Mouse (Mus musculus) CH12.LX (cell line): ENCODE results near the gene Pira2. TPM values are rescaled to one million over a fixed set of nuclear protein-coding genes. Genes with fewer than 3 reads are reported as not detected.
"Not testable (repeated sequence)": the region's sequence is repeated elsewhere in the genome, so short reads cannot be mapped to it uniquely, and the experiment has no call there.

Experiments used
- DNase-seq: peaks from one replicate; pipeline ENCODE4 v3.0.0-alpha.2; 2013; ENCODE audit errors: extremely low read depth
- H3K27ac ChIP-seq: 2 replicates; pipeline ENCODE4 v1.5.1; 2012; ENCODE audit warnings: low read depth, mild to moderate bottlenecking, control low read depth, moderate library complexity; ENCODE audit not compliant: insufficient read depth
- H3K27me3 ChIP-seq: replicated peaks from 2 replicates; pipeline ENCODE3; 2012; ENCODE audit warnings: inconsistent platforms
- H3K36me3 ChIP-seq, 2 experiments: replicated peaks in 1 of 2; 2 replicates each; pipeline versions ENCODE3 to v1.6.1; 2012; ENCODE audit warnings: inconsistent platforms in 1 of 2, low read length in 1 of 2, mild to moderate bottlenecking in 1 of 2, mixed read lengths in 1 of 2, moderate library complexity in 1 of 2; ENCODE audit not compliant: control insufficient read depth in 1 of 2, insufficient read depth in 1 of 2
- H3K4me1 ChIP-seq, 2 experiments: 2 replicates each; pipeline ENCODE4 v1.6.1; 2012; ENCODE audit warnings: inconsistent platforms in 1 of 2, moderate library complexity in 1 of 2; ENCODE audit not compliant: insufficient read depth in 2 of 2, control insufficient read depth in 1 of 2
- H3K4me2 ChIP-seq: 2 replicates; pipeline ENCODE4 v1.6.1; 2012; ENCODE audit warnings: low read depth, mild to moderate bottlenecking, control low read depth; ENCODE audit not compliant: poor library complexity, insufficient read depth, severe bottlenecking
- H3K4me3 ChIP-seq, 3 experiments: fragments of 150-350 bp in 1 of 3; sonication (generic) in 1 of 3; replicated peaks in 1 of 3; 2 replicates each; pipeline versions ENCODE3 to v1.5.1; 2011 to 2012; ENCODE audit warnings: low read depth in 2 of 3, low read length in 2 of 3, mild to moderate bottlenecking in 2 of 3, moderate library complexity in 2 of 3, control low read depth in 1 of 3, improper control_type of control experiment in 1 of 3, inconsistent platforms in 1 of 3, mixed read lengths in 1 of 3; ENCODE audit not compliant: poor library complexity in 1 of 3
- H3K79me2 ChIP-seq: replicated peaks from 2 replicates; pipeline ENCODE4 v1.6.1; 2012; ENCODE audit warnings: mild to moderate bottlenecking, moderate library complexity; ENCODE audit not compliant: control insufficient read depth, poor library complexity, insufficient read depth, severe bottlenecking; ENCODE audit errors: extremely low read depth
- H3K9ac ChIP-seq: 2 replicates; pipeline ENCODE4 v1.6.1; 2012; ENCODE audit warnings: low read depth, mild to moderate bottlenecking, control low read depth, moderate library complexity; ENCODE audit not compliant: insufficient read depth
- H3K9me3 ChIP-seq: replicated peaks from 2 replicates; pipeline ENCODE3; 2012; ENCODE audit warnings: low read length, inconsistent platforms, mixed read lengths
- dilution Hi-C: fragments of 300-500 bp; cut with MboI; formaldehyde crosslinking; loops from 2 replicates; pipeline ENCODE4 v1.14.3; 2020; ENCODE audit warnings: low sequenced_read_pairs; ENCODE audit not compliant: extremely low pct_unique_long_range_greater_than_20kb, extremely low pct_ligation_motif_present
- in situ Hi-C: fragments of 300-500 bp; cut with MboI; formaldehyde crosslinking; loops from 3 replicates; pipeline ENCODE4 v1.14.3; 2019; ENCODE audit warnings: low sequenced_read_pairs, low pct_ligation_motif_present, low pct_unique_long_range_greater_than_20kb, mixed read lengths
- polyA plus RNA-seq: library from polyadenylated mRNA; unstranded; fragments of >175 nt; gene quantifications from 2 replicates; pipeline ENCODE4 v1.2.1, GENCODE M21; 2012; ENCODE audit warnings: low read depth; ENCODE audit not compliant: insufficient read length
- total RNA-seq, 2 experiments: library from RNA; depleted of rRNA; stranded (reverse); fragments of 300-350 nt in 1 of 2; fragments of >200 nt in 1 of 2; gene quantifications; 2 replicates each; pipeline ENCODE4 v1.2.3; 2012 to 2014

Gene Pira2
- total RNA-seq (2012; rRNA removed) (2.3 and 2.6 TPM in 2 replicates), total RNA-seq (2014; rRNA removed) (8.0 and 9.5 TPM in 2 replicates), polyA plus RNA-seq (9.6 and 10.9 TPM in 2 replicates)

GRCm38 (mm10) chr7:3844951-3845350 lies at the start of gene Pira2:
Pira2 (minus strand) TSS chr7:3845051.
- DNase-seq, dilution Hi-C loops: not testable (repeated sequence)

DNA sequence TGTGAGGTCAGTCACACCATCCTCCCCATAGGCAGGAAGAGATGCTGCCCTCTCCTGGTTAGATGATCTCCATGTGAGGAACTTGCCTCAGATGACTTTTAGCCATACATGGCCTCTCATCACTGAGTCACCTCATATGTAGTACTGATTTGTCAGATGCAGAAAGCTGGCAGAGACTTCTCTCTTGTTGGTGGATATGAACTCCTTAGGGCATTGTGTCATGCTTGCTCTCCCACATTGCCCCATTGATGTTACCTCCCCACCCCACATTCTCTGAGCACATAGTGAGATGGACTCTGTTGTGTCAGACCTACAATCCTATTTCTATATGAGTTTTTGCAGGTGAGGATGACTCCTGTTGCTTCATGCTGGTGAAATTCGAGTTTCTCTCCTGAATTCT lies 30.2 kb upstream of the Pira2 start:
- H3K4me3 ChIP-seq, H3K36me3 ChIP-seq, H3K9ac ChIP-seq, H3K4me2 ChIP-seq, dilution Hi-C loops, H3K4me1 ChIP-seq, H3K79me2 ChIP-seq, in situ Hi-C loops, H3K27ac ChIP-seq, DNase-seq, H3K27me3 ChIP-seq, H3K9me3 ChIP-seq: not testable (repeated sequence)

More at GRCm38 (mm10) chr7:3844951-3845350, at the start of gene Pira2:
- H3K36me3 ChIP-seq, H3K9me3 ChIP-seq, in situ Hi-C loops, H3K27ac ChIP-seq, H3K79me2 ChIP-seq, H3K4me1 ChIP-seq, H3K4me2 ChIP-seq, H3K27me3 ChIP-seq, H3K4me3 ChIP-seq, H3K9ac ChIP-seq: not testable (repeated sequence)

DNA sequence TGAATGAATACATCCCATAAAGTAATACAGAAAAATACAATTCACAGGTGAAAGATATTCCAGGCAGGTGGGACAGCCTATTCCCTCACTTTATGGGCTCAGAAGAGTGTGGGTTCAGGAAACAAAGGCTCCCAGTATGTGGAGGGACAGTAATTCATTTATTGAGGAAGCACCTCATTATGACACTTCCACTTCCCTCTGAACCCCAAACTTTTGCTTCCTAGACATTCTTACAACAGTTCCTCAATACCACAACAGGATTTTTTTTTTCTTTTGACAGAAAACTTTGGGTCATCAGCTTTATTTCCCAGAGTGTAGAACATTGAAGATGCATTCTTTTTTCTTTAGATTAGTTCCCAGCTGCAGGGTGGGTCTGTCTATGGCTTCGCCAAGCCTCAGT lies 7.0 kb downstream of the Pira2 start:
- H3K9me3 ChIP-seq, H3K79me2 ChIP-seq, H3K9ac ChIP-seq, H3K27me3 ChIP-seq, dilution Hi-C loops, DNase-seq, H3K4me2 ChIP-seq, H3K27ac ChIP-seq, in situ Hi-C loops, H3K4me3 ChIP-seq, H3K4me1 ChIP-seq, H3K36me3 ChIP-seq: not testable (repeated sequence)

DNA sequence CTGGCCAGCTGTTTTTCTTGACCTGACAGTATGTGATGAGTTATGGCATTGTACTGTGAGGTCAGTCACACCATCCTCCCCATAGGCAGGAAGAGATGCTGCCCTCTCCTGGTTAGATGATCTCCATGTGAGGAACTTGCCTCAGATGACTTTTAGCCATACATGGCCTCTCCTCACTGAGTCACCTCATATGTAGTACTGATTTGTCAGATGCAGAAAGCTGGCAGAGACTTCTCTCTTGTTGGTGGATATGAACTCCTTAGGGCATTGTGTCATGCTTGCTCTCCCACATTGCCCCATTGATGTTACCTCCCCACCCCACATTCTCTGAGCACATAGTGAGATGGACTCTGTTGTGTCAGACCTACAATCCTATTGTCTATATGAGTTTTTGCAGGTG lies 14.2 kb downstream of the Pira2 start:
- H3K4me2 ChIP-seq, H3K9me3 ChIP-seq, DNase-seq, H3K4me1 ChIP-seq, H3K79me2 ChIP-seq, H3K27me3 ChIP-seq, H3K4me3 ChIP-seq, in situ Hi-C loops, dilution Hi-C loops, H3K27ac ChIP-seq, H3K9ac ChIP-seq, H3K36me3 ChIP-seq: not testable (repeated sequence)

DNA sequence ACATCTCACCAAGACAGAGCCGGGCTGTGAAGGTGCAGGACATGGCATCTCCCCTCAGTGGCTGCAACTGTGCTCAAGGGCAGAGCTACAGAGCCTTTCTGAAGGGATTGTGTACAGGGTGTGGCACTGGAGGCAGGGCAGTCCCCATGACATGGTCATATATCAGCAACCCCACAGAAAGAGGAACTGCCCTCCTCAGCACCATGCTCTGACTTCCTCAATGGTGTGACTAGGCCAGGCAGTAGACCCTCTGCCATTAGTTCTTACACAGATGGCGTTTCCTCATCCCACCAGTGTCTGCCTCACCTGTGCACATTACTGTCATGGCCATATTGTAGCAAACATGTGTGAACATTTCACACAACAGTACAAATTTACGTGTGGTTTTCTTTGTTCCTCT lies 19.3 kb downstream of the Pira2 start, which contains the start of gene Gm15448:
TSS of gene Gm15448 (minus strand) at position 89 of the 400 bp plus-strand sequence.
- H3K4me2 ChIP-seq, H3K9me3 ChIP-seq, H3K4me1 ChIP-seq, H3K27ac ChIP-seq, DNase-seq, H3K79me2 ChIP-seq, H3K4me3 ChIP-seq, dilution Hi-C loops, H3K9ac ChIP-seq, H3K36me3 ChIP-seq, H3K27me3 ChIP-seq, in situ Hi-C loops: not testable (repeated sequence)
